Mouse (Mus musculus) embryonic facial prominence, embryonic 14.5 days (tissue): ENCODE results near the gene Epas1. TPM values are rescaled to one million over a fixed set of nuclear protein-coding genes. Genes with fewer than 3 reads are reported as not detected.

Source experiments
- ATAC-seq: fragments of 200-750 bp; cut with Nextera tagmentation; 2 replicates; pipeline ENCODE4 v1.8.0; 2017; ENCODE audit warnings: low read depth, moderate number of reproducible peaks, moderate TSS enrichment
- DNase-seq: peaks from one replicate; pipeline ENCODE4 v3.0.0-alpha.2; 2015; ENCODE audit warnings: low spot score
- H3K27ac ChIP-seq: fragments of 300-500 bp; sonication (generic); replicated peaks from 2 replicates; pipeline ENCODE4 v1.5.1; 2014; ENCODE audit warnings: low read depth, mild to moderate bottlenecking, low read length, moderate library complexity
- H3K27me3 ChIP-seq: fragments of 300-500 bp; sonication (generic); replicated peaks from 2 replicates; pipeline ENCODE4 v1.6.1; 2014; ENCODE audit warnings: low read length; ENCODE audit not compliant: control insufficient read depth, insufficient read depth
- H3K36me3 ChIP-seq: fragments of 300-500 bp; sonication (generic); 2 replicates; pipeline ENCODE4 v1.6.1; 2014; ENCODE audit warnings: low read length, mixed read lengths; ENCODE audit not compliant: control insufficient read depth, insufficient read depth
- H3K4me1 ChIP-seq: fragments of 300-500 bp; sonication (generic); 2 replicates; pipeline ENCODE4 v1.6.1; 2014; ENCODE audit warnings: antibody characterized with exemption, low read length; ENCODE audit not compliant: control insufficient read depth, insufficient read depth
- H3K4me2 ChIP-seq: fragments of 300-500 bp; sonication (generic); 2 replicates; pipeline ENCODE4 v1.6.1; 2014; ENCODE audit warnings: low read depth, mild to moderate bottlenecking, low read length, moderate library complexity, mixed read lengths
- H3K4me3 ChIP-seq: fragments of 300-500 bp; sonication (generic); 2 replicates; pipeline ENCODE4 v1.5.1; 2014; ENCODE audit warnings: low read depth, mild to moderate bottlenecking, low read length
- H3K9ac ChIP-seq: fragments of 300-500 bp; sonication (generic); 2 replicates; pipeline ENCODE4 v1.6.1; 2014; ENCODE audit warnings: low read depth, mild to moderate bottlenecking, low read length, moderate library complexity, mixed read lengths
- H3K9me3 ChIP-seq: fragments of 300-500 bp; sonication (generic); 2 replicates; pipeline ENCODE4 v1.6.1; 2016; ENCODE audit warnings: low read length; ENCODE audit not compliant: control insufficient read depth
- WGBS: fragments of 180-500 bp; shearing (Covaris S2); extraction: QIAGEN DNeasy Blood & Tissue Kit; methylation state at CpG from one replicate; pipeline ENCODE4 v1.1.7; 2014; 5-methylcytosine and 5-hydroxymethylcytosine counted together
- polyA plus RNA-seq: library from polyadenylated mRNA; unstranded; fragments of >200 nt; fragmentation: Nextera tagmentation; extraction: Ambion mirVana; gene quantifications from 2 replicates; pipeline ENCODE4 v1.2.1, GENCODE M21; 2014

The Epas1 gene
- polyA plus RNA-seq, 1 experiment from 2014 or later: 14.3 TPM

GRCm38 (mm10) chr17:86825163-86825902 is 71.8 kb downstream of the Epas1 start:
- H3K9me3 ChIP-seq: no peaks in the 10 kb centered on the region
- H3K4me1 ChIP-seq: no peaks in the 10 kb centered on the region
- DNase-seq (no peak), ATAC-seq (no peak)
- no peaks in the 10 kb centered on the region for H3K27me3 ChIP-seq
- H3K4me3 ChIP-seq: no peak overlapping the region
- H3K36me3 ChIP-seq: no peaks in the 10 kb centered on the region
- H3K27ac ChIP-seq: no peak overlapping the region
- WGBS: 89% methylated on average over 8 of the region's 9 CpGs
- H3K9ac ChIP-seq: no peak overlapping the region
- no peak overlapping the region for H3K4me2 ChIP-seq

DNA sequence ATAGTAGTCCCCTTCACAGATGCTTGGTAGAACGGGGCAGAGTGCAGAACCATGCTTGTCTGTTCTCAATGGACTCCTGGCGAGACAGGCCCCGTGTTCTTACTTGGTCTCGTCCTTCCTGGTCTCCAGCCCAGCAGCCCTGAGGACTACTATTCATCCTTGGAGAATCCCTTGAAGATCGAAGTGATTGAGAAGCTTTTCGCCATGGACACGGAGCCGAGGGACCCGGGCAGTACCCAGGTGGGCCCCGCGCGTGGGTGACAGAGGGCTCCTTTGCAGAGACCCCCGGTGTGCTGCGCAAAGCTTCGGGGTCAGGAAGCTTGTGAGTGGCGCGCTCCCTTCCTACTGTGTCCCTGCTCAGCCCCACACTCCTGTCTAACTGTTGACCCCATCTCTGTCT is 72.9 kb downstream of the Epas1 start:
- 92% methylated on average over 17 of the region's 17 CpGs for WGBS
- DNase-seq (no peak), ATAC-seq (no peak)
- no peak overlapping the region for H3K9ac ChIP-seq
- H3K9me3 ChIP-seq: no peaks in the 10 kb centered on the region
- H3K4me2 ChIP-seq: no peak overlapping the region
- no peak overlapping the region for H3K4me3 ChIP-seq
- H3K36me3 ChIP-seq: no peaks in the 10 kb centered on the region
- no peaks in the 10 kb centered on the region for H3K4me1 ChIP-seq
- no peak overlapping the region for H3K27ac ChIP-seq
- no peaks in the 10 kb centered on the region for H3K27me3 ChIP-seq

DNA sequence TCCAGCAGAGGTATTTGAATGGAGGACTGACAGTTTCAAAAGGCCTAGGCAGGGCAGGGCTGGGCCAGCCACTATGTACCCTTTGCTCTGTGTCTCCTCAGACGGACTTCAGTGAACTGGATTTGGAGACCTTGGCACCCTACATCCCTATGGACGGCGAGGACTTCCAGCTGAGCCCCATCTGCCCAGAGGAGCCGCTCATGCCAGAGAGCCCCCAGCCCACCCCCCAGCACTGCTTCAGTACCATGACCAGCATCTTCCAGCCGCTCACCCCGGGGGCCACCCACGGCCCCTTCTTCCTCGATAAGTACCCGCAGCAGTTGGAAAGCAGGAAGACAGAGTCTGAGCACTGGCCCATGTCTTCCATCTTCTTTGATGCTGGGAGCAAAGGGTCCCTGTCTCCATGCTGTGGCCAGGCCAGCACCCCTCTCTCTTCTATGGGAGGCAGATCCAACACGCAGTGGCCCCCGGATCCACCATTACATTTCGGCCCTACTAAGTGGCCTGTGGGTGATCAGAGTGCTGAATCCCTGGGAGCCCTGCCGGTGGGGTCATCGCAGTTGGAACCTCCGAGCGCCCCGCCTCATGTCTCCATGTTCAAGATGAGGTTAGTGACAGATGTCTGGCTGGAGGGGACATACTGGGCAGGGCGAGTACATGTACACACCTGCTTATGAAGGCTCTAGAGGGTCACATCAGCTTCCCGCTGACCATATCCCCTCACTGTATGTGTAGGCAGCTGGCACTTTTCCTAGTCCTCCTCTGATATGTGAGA is 74.1 kb downstream of the Epas1 start:
- H3K4me3 ChIP-seq: no peak overlapping the region
- H3K27me3 ChIP-seq: no peaks in the 10 kb centered on the region
- H3K4me2 ChIP-seq: no peak overlapping the region
- no peaks in the 10 kb centered on the region for H3K4me1 ChIP-seq
- H3K27ac ChIP-seq: no peak overlapping the region
- H3K36me3 ChIP-seq: no peaks in the 10 kb centered on the region
- WGBS: 93% methylated on average over 16 of the region's 19 CpGs
- H3K9ac ChIP-seq: no peak overlapping the region
- DNase-seq (no peak), ATAC-seq (no peak)
- no peaks in the 10 kb centered on the region for H3K9me3 ChIP-seq

- Histone ChIP-seq H3K27ac (no peak overlapping the region), H3K9ac (no peak overlapping the region), H3K36me3 (no peaks in the 10 kb centered on the region), H3K27me3 (no peaks in the 10 kb centered on the region), H3K9me3 (no peaks in the 10 kb centered on the region), H3K4me3 (no peak overlapping the region), H3K4me1 (no peaks in the 10 kb centered on the region), H3K4me2 (no peak overlapping the region)
- no peak for ATAC-seq
- DNase-seq: no peak
- 95% methylated on average over 11 of the region's 11 CpGs for WGBS
Measured at GRCm38 (mm10) chr17:86828500-86828899, 75.0 kb downstream of the Epas1 start.

- Histone ChIP-seq H3K4me3 (no peak overlapping the region), H3K36me3 (no peaks in the 10 kb centered on the region), H3K27me3 (no peaks in the 10 kb centered on the region), H3K27ac (no peak overlapping the region), H3K4me2 (no peak overlapping the region), H3K4me1 (no peaks in the 10 kb centered on the region), H3K9ac (no peak overlapping the region), H3K9me3 (no peaks in the 10 kb centered on the region)
- no peak for DNase-seq
- WGBS: 86% methylated on average over 13 of the region's 13 CpGs
- no peak for ATAC-seq
Measured at GRCm38 (mm10) chr17:86829383-86830175, 76.1 kb downstream of the Epas1 start.

DNA sequence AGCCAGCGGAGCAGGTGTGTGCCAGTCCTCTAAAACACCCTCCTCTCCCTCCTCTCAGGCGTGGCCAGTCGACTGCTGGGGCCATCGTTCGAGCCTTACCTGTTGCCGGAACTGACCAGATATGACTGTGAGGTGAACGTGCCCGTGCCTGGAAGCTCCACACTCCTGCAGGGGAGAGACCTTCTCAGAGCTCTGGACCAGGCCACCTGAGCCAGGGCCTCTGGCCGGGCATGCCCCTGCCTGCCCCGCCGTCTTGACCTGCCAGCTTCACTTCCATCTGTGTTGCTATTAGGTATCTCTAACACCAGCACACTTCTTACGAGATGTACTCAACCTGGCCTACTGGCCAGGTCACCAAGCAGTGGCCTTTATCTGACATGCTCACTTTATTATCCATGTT is 77.4 kb downstream of the Epas1 start:
- H3K9me3 ChIP-seq: no peaks in the 10 kb centered on the region
- no peaks in the 10 kb centered on the region for H3K27me3 ChIP-seq
- ATAC-seq: no peak
- H3K9ac ChIP-seq: no peak overlapping the region
- no peaks in the 10 kb centered on the region for H3K36me3 ChIP-seq
- H3K4me3 ChIP-seq: no peak overlapping the region
- no peak overlapping the region for H3K4me2 ChIP-seq
- no peak overlapping the region for H3K27ac ChIP-seq
- no peak for DNase-seq
- H3K4me1 ChIP-seq: no peaks in the 10 kb centered on the region
- 84% methylated on average over 10 of the region's 12 CpGs for WGBS

GRCm38 (mm10) chr17:86832562-86833327 is 79.2 kb downstream of the Epas1 start:
- Histone ChIP-seq H3K4me3 (no peak overlapping the region), H3K27me3 (no peaks in the 10 kb centered on the region), H3K9me3 (no peaks in the 10 kb centered on the region), H3K27ac (no peak overlapping the region), H3K4me2 (no peak overlapping the region), H3K4me1 (no peaks in the 10 kb centered on the region), H3K9ac (no peak overlapping the region), H3K36me3 (no peaks in the 10 kb centered on the region)
- no peak for DNase-seq
- no peak for ATAC-seq
- WGBS: 72% methylated on average over 19 of the region's 19 CpGs

- Histone ChIP-seq H3K36me3 (no peaks in the 10 kb centered on the region), H3K9ac (no peak overlapping the region), H3K27ac (no peak overlapping the region), H3K9me3 (no peaks in the 10 kb centered on the region), H3K27me3 (no peaks in the 10 kb centered on the region), H3K4me2 (no peak overlapping the region), H3K4me1 (no peaks in the 10 kb centered on the region), H3K4me3 (no peak overlapping the region)
- DNase-seq (no peak), ATAC-seq (no peak)
- WGBS: 91% methylated on average over 10 of the region's 10 CpGs
Measured at GRCm38 (mm10) chr17:86833945-86834344, 80.4 kb downstream of the Epas1 start.
